Mouse (Mus musculus) CD4-positive naive resting alpha-beta T cell, adult 76 days (primary cell): ENCODE data around the gene Cisd3. TPM values are rescaled to one million over a fixed set of nuclear protein-coding genes. Genes with fewer than 3 reads are reported as not detected.

ENCODE experiments used
- total RNA-seq: library from RNA; stranded (reverse); gene quantifications from one replicate; pipeline ENCODE4 v1.2.4, GENCODE M21; 2023

Cisd3 gene
- 39.2 TPM for total RNA-seq

DNA sequence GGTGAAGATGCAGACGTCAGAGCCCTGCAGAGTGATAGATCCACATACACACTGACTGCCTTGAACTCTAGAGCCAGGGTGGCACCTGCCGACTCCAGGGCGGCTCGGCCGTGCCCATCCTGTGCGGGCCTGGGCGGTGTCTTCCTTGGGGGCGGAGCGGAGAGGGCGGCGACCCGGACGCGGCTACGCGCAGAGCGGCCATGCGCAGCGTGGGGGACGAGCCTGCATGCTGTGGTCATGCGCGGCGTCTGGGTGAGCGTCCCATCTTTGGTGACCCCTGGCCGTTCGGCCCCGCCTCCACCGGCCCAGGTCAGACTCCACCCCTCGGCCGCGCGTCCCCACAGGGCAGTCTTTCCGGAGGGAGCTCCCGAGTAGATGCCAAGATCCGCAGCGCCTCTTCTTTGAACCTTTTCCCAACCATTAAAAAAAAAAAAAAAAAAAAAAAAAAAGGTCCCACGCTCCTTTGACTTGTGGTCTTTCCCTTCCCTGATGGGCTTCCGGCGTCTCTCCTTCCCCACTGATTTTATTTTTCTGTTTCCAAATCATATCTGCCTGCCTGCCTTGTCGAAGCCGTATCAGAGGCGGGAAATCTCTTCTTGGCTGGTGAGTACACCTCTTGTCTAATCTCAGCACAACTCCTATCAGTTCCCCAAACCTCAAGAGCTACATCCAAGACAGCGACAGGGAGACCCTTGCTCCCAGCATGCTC, at the start of gene Cisd3:
Cisd3 (plus strand) TSS at position 214 of the 709 bp plus-strand sequence.

DNA sequence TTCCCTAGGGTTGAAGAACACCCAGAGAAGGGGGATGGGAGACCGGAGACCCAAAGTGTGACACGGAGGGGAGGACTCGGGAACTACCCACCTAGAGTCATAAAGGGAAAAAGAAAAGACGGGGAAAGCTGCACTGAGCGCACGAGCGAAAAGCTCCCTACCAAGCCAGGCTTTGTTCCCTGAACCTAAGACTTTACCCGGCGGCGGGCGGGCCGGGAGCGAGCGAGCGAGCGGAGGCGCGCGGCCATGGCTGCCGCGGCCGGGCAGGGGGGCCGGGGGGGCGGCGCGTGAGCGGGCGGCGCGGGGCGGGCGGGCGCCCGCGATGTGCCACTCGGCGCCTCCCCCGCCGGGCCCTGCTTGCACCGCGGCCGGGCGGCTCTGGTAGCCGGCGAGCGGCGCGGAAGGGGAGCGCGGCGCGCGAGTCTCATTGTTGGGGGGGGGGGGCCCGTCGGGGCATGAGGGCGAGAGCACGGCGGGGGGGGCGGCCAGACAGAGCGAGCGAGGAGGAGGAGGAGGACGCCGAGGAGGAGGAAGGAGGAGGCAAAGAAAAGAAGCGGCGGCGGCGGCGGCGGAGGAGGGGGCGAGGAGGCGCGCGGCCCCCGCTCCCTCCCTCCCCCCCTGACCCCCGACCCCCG, 22.6 kb upstream of the Cisd3 start, which contains the start of gene Mllt6:
Mllt6 (plus strand) TSS at position 522 of the 635 bp plus-strand sequence.

DNA sequence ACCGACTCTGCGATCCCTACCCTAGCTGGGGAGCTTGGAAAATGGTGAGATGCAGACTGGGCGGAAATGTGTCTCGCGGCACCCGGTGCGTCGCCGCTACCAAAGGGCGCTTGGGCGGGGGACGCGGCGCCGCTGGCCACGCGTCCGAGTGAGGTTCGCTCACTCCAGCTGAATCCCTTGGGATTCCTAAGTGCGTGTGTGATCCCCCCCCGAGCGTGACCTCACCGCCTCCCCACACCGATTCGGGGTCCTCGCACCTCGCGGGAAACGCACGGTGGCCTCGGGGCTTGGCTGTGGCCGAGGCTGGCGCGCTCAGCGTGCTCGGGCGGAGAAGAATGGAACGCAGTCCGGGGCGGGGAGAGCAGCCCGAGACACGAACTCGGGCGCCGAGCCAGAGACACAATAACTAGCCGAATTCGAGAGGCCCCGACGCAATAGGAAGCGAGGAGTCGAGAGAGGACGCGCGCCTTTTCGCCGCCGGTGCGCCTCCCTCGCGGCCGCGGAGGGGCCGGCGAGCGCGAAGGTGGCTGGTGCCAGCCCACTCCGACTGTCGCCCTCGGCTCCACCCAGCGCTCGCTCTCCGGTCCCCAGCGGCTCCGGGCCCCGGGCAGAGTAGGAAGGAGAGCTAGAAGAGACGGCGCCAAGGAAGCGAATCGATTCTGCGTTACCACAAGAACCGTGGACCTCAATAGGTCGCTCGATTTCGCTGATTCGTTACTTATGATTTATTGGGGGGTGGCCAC, 14.5 kb downstream of the Cisd3 start, which contains the start of gene Pcgf2:
Pcgf2 (minus strand) TSS at position 495 of the 743 bp plus-strand sequence.

DNA sequence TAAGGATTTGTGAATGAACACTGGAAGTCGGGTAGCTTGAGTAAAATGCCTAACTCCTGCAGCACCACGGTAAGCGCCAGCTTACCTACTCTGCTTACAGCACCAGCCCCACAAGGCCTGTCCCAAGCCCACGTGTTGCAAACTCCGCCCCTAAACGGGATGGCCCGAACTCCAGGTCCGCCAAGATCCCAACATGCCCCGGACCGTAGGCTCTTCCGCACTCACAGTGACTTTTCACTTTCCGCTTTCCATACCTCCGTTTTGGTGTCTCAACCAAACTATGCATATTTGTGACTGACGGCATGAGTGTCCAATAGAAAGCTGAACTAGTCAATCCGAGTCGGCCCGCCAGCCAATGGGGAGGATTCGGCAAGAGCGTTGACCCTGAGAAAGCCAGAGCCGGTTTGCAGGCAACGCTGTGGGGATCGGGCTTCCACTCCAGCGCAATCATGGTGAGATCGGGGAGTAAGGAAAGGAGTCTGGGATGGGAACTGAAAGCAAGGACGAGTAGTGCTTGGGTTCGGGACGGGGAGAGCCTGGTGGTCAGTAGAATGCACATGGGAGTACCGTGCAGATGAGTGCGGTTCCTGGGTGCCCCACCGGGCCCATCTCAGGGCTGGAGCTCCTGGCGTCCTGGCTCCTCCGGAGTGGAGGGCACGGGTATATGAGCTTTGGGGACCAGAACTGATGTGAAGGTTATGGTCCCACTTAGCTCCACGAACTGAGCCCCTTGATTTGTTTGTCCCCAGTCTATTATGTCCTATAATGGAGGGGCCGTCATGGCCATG, 17.6 kb downstream of the Cisd3 start, which contains the start of gene Psmb3:
Psmb3 (plus strand) TSS at position 361 of the 788 bp plus-strand sequence.

Other genes with a start within 250 kb of the Cisd3 start
- gene 4933428G20Rik, start 185.5 kb upstream of the Cisd3 start, total RNA-seq: not detected
- gene Srcin1, start 109.6 kb upstream of the Cisd3 start, total RNA-seq: not detected
- 9.4 TPM for gene Epop, start 56.1 kb upstream of the Cisd3 start, total RNA-seq
- 208 TPM for gene Mllt6, start 22.4 kb upstream of the Cisd3 start, total RNA-seq
- 3.4 TPM for gene Pcgf2, start 14.7 kb downstream of the Cisd3 start, total RNA-seq
- gene Psmb3, start 17.6 kb downstream of the Cisd3 start, total RNA-seq: 109 TPM
- gene Pip4k2b, start 58.9 kb downstream of the Cisd3 start, total RNA-seq: 52.4 TPM
- gene Cwc25, start 80.7 kb downstream of the Cisd3 start, total RNA-seq: 60.2 TPM
- gene 1700001P01Rik, start 90.1 kb downstream of the Cisd3 start, total RNA-seq: not detected
- 2,418 TPM for gene Rpl23, start 96.6 kb downstream of the Cisd3 start, total RNA-seq
- 117 TPM for gene Lasp1, start 113.2 kb downstream of the Cisd3 start, total RNA-seq
- 0.85 TPM for gene B230217C12Rik, start 155.0 kb downstream of the Cisd3 start, total RNA-seq
- 0.73 TPM for gene Fbxo47, start 198.3 kb downstream of the Cisd3 start, total RNA-seq